Mouse (Mus musculus): ENCODE measurements around the gene Gabbr2. TPM values are rescaled to one million over a fixed set of nuclear protein-coding genes. Genes with fewer than 3 reads are reported as not detected.

Gabbr2 gene
- polyA plus RNA-seq, 1 experiment from 2014 or later = 0.03 TPM

DNA sequence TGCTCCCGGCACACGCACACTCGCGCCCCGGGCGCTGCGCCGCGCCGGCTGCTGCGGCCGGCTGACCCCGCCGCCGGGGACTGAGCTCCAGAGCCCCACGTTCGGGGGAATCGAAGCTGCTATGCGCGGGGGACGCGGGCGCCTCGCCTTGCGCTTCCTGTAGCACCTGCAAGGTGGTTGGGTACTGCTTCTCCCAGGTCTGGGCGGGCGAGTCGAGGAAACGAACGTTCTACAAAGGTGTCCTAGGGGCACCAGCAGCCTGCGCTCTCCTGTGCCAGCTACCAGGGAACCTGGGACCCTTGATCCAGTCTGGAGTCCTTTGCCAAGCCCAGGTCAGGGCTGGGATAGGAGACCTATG, 265 bp upstream of the Gabbr2 start:
- ATAC-seq (replicated peaks; ENCODE audit: extremely low read depth, insufficient read depth, low FRiP score) = no peak

DNA sequence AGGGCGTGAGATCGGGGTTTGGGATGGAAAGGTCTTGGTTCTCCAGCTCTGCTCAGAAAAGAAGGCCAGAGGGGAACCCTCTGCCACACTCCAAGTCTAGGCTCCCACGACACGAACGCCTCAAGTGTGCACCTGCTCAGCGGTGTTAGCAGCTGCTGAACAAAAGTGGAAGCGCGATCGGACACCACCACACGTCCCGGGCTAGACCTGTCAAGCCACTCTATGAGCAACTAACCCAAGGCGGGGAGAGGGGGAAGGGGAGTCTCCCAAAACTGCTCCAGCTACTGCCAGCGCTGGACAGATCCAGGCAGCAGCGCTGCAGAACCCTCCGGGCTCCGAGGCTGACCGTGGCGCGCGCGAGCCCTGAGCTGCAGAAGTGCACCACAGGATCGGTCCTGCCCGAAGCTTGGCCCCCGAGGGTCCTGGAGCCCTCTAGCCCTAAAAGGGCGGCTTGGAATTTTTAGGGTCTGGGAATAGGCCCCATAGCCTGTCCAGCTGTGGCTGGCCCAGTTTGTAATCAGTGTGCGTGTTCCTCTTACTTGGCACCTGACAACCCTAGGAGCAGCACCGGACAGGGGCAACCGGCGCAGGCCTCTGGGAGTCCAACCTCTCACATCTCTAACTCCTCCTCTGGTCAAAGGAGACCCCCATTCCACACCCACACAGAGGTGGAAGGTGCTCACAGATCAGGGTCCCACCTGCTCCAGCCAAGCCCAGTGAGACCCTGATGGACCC, 1.2 kb downstream of the Gabbr2 start:
- no peaks in the 10 kb centered on the region; the same call in none of the 2 replicates for H3K4me1 ChIP-seq (ENCODE audit: control insufficient read depth, insufficient read depth, low read length)
- H3K4me3 ChIP-seq (ENCODE audit: low read length) = no peak overlapping the region
- no peaks in the 10 kb centered on the region for H3K36me3 ChIP-seq (ENCODE audit: control insufficient read depth, insufficient read depth)
- H3K27me3 ChIP-seq (ENCODE audit: control insufficient read depth, insufficient read depth, low read length) = peaks cover 68% of the 10 kb centered on the region
- 5% methylated on average over 29 of the region's 29 CpGs for WGBS
- H3K27ac ChIP-seq (ENCODE audit: low read length) = no peak overlapping the region
- H3K4me2 ChIP-seq (ENCODE audit: low read depth, low read length) = no peak overlapping the region; the same call in 1 of the 2 replicates
- no peaks in the 10 kb centered on the region for H3K9me3 ChIP-seq (replicated peaks; ENCODE audit: control insufficient read depth, low read length)
- no peak for ATAC-seq (replicated peaks; ENCODE audit: extremely low read depth, insufficient read depth, low FRiP score)
- H3K9ac ChIP-seq (ENCODE audit: low read length) = no peak overlapping the region

More for the DNA sequence above, 265 bp upstream of the Gabbr2 start:
- Histone ChIP-seq H3K27me3 (ENCODE audit: control insufficient read depth, insufficient read depth, low read length) (peaks cover 64% of the 10 kb centered on the region), H3K36me3 (ENCODE audit: control insufficient read depth, insufficient read depth) (no peaks in the 10 kb centered on the region), H3K4me2 (ENCODE audit: low read depth, low read length) (peak overlapping the region; percentile 79), H3K27ac (ENCODE audit: low read length) (no peak overlapping the region), H3K9ac (ENCODE audit: low read length) (no peak overlapping the region), H3K4me3 (ENCODE audit: low read length) (peak overlapping the region; percentile 53), H3K4me1 (ENCODE audit: control insufficient read depth, insufficient read depth, low read length) (no peaks in the 10 kb centered on the region; the same call in none of the 2 replicates), H3K9me3 (replicated peaks; ENCODE audit: control insufficient read depth, low read length) (no peaks in the 10 kb centered on the region)
- whole genome bisulfite sequencing = 1% methylated on average over 23 of the region's 31 CpGs

- peaks cover 69% of the 10 kb centered on the region for H3K27me3 ChIP-seq (ENCODE audit: control insufficient read depth, insufficient read depth, low read length)
- WGBS = 4% methylated on average over 17 of the region's 17 CpGs
- no peak overlapping the region for H3K4me3 ChIP-seq (ENCODE audit: low read length)
- H3K27ac ChIP-seq (ENCODE audit: low read length) = no peak overlapping the region
- no peak overlapping the region for H3K9ac ChIP-seq (ENCODE audit: low read length)
- no peaks in the 10 kb centered on the region for H3K36me3 ChIP-seq (ENCODE audit: control insufficient read depth, insufficient read depth)
- no peak for ATAC-seq (replicated peaks; ENCODE audit: extremely low read depth, insufficient read depth, low FRiP score)
- H3K4me1 ChIP-seq (ENCODE audit: control insufficient read depth, insufficient read depth, low read length) = no peaks in the 10 kb centered on the region; the same call in none of the 2 replicates
- no peaks in the 10 kb centered on the region for H3K9me3 ChIP-seq (replicated peaks; ENCODE audit: control insufficient read depth, low read length)
- no peak overlapping the region for H3K4me2 ChIP-seq (ENCODE audit: low read depth, low read length)
These were observed 1.8 kb downstream of the Gabbr2 start for GRCm38 (mm10) chr4:46989842-46990241.

GRCm38 (mm10) chr4:46988824-46989223, 2.8 kb downstream of the Gabbr2 start:
- no peak overlapping the region for H3K4me2 ChIP-seq (ENCODE audit: low read depth, low read length)
- no peak overlapping the region for H3K9ac ChIP-seq (ENCODE audit: low read length)
- H3K27me3 ChIP-seq (ENCODE audit: control insufficient read depth, insufficient read depth, low read length) = peaks cover 65% of the 10 kb centered on the region
- no peaks in the 10 kb centered on the region; the same call in none of the 2 replicates for H3K4me1 ChIP-seq (ENCODE audit: control insufficient read depth, insufficient read depth, low read length)
- no peak overlapping the region for H3K4me3 ChIP-seq (ENCODE audit: low read length)
- no peak for ATAC-seq (replicated peaks; ENCODE audit: extremely low read depth, insufficient read depth, low FRiP score)
- H3K9me3 ChIP-seq (replicated peaks; ENCODE audit: control insufficient read depth, low read length) = no peaks in the 10 kb centered on the region
- WGBS = 69% methylated on average over 4 of the region's 4 CpGs
- no peaks in the 10 kb centered on the region for H3K36me3 ChIP-seq (ENCODE audit: control insufficient read depth, insufficient read depth)
- no peak overlapping the region for H3K27ac ChIP-seq (ENCODE audit: low read length)

DNA sequence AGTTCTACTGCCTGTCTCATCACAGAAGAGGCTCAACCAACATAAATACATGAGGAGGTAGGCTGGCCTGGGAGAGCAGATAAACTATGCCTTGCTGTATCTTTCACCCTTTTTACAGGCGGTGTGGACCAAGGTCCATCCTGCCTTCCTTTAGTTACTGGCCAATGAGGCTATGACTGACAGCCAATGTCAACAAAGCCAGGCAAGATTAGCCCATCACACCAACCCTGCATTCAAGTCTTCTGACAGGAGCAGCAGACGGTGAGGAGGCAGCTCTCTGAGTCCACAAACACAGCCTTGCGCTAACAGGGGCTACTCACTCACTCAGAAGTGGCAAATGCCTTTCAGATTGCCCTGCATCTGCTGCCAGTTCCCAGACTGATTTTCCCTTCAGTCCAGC, 3.4 kb downstream of the Gabbr2 start:
- no peak overlapping the region for H3K27ac ChIP-seq (ENCODE audit: low read length)
- no peak overlapping the region for H3K9ac ChIP-seq (ENCODE audit: low read length)
- no peak for ATAC-seq (replicated peaks; ENCODE audit: extremely low read depth, insufficient read depth, low FRiP score)
- H3K4me1 ChIP-seq (ENCODE audit: control insufficient read depth, insufficient read depth, low read length) = no peaks in the 10 kb centered on the region; the same call in none of the 2 replicates
- H3K36me3 ChIP-seq (ENCODE audit: control insufficient read depth, insufficient read depth) = no peaks in the 10 kb centered on the region
- no peaks in the 10 kb centered on the region for H3K9me3 ChIP-seq (replicated peaks; ENCODE audit: control insufficient read depth, low read length)
- 36% methylated on average over 3 of the region's 3 CpGs for WGBS
- H3K4me3 ChIP-seq (ENCODE audit: low read length) = no peak overlapping the region
- no peak overlapping the region for H3K4me2 ChIP-seq (ENCODE audit: low read depth, low read length)
- H3K27me3 ChIP-seq (ENCODE audit: control insufficient read depth, insufficient read depth, low read length) = peaks cover 60% of the 10 kb centered on the region

GRCm38 (mm10) chr4:46987809-46988208, 3.9 kb downstream of the Gabbr2 start:
- H3K27ac ChIP-seq (ENCODE audit: low read length) = no peak overlapping the region
- no peaks in the 10 kb centered on the region for H3K9me3 ChIP-seq (replicated peaks; ENCODE audit: control insufficient read depth, low read length)
- H3K27me3 ChIP-seq (ENCODE audit: control insufficient read depth, insufficient read depth, low read length) = peaks cover 57% of the 10 kb centered on the region
- no peaks in the 10 kb centered on the region for H3K36me3 ChIP-seq (ENCODE audit: control insufficient read depth, insufficient read depth)
- H3K9ac ChIP-seq (ENCODE audit: low read length) = no peak overlapping the region
- 88% methylated on average over 6 of the region's 6 CpGs for WGBS
- H3K4me1 ChIP-seq (ENCODE audit: control insufficient read depth, insufficient read depth, low read length) = no peaks in the 10 kb centered on the region; the same call in none of the 2 replicates
- no peak overlapping the region for H3K4me3 ChIP-seq (ENCODE audit: low read length)
- no peak overlapping the region for H3K4me2 ChIP-seq (ENCODE audit: low read depth, low read length)
- no peak for ATAC-seq (replicated peaks; ENCODE audit: extremely low read depth, insufficient read depth, low FRiP score)

- ATAC-seq (replicated peaks; ENCODE audit: extremely low read depth, insufficient read depth, low FRiP score) = no peak
- H3K4me2 ChIP-seq (ENCODE audit: low read depth, low read length) = no peak overlapping the region
- H3K36me3 ChIP-seq (ENCODE audit: control insufficient read depth, insufficient read depth) = no peaks in the 10 kb centered on the region
- H3K4me1 ChIP-seq (ENCODE audit: control insufficient read depth, insufficient read depth, low read length) = no peaks in the 10 kb centered on the region; the same call in 1 of the 2 replicates
- H3K9me3 ChIP-seq (replicated peaks; ENCODE audit: control insufficient read depth, low read length) = no peaks in the 10 kb centered on the region
- no peak overlapping the region for H3K9ac ChIP-seq (ENCODE audit: low read length)
- H3K4me3 ChIP-seq (ENCODE audit: low read length) = no peak overlapping the region
- no peak overlapping the region for H3K27ac ChIP-seq (ENCODE audit: low read length)
- H3K27me3 ChIP-seq (ENCODE audit: control insufficient read depth, insufficient read depth, low read length) = peaks cover 39% of the 10 kb centered on the region
These were observed 5.6 kb downstream of the Gabbr2 start for GRCm38 (mm10) chr4:46986054-46986453.

DNA sequence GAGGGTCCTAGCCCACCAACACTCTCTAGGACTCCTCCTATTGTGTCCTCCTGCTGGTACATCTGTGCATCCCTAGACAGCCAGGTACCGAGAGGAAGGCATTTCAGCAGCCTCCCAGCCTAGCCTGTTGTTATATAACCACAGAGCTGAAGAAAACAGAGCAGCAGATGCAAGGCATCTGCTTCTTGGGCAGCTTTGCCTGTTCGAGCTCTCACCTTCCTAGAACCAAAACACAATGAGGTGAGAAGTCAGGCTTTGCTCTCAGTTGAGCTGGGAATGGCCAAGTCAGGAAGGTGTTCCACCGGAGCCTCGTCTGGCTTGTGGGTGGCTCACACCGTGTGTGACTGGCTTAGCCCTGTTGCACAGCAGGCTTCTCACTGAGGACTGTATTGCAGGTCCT, 8.8 kb downstream of the Gabbr2 start:
- no peak overlapping the region for H3K4me3 ChIP-seq (ENCODE audit: low read length)
- H3K27ac ChIP-seq (ENCODE audit: low read length) = no peak overlapping the region
- no peaks in the 10 kb centered on the region for H3K36me3 ChIP-seq (ENCODE audit: control insufficient read depth, insufficient read depth)
- no peaks in the 10 kb centered on the region for H3K9me3 ChIP-seq (replicated peaks; ENCODE audit: control insufficient read depth, low read length)
- WGBS = 55% methylated on average over 5 of the region's 5 CpGs
- no peak for ATAC-seq (replicated peaks; ENCODE audit: extremely low read depth, insufficient read depth, low FRiP score)
- H3K4me1 ChIP-seq (ENCODE audit: control insufficient read depth, insufficient read depth, low read length) = no peaks in the 10 kb centered on the region
- H3K27me3 ChIP-seq (ENCODE audit: control insufficient read depth, insufficient read depth, low read length) = peaks cover 9% of the 10 kb centered on the region
- no peak overlapping the region for H3K4me2 ChIP-seq (ENCODE audit: low read depth, low read length)
- H3K9ac ChIP-seq (ENCODE audit: low read length) = no peak overlapping the region

DNA sequence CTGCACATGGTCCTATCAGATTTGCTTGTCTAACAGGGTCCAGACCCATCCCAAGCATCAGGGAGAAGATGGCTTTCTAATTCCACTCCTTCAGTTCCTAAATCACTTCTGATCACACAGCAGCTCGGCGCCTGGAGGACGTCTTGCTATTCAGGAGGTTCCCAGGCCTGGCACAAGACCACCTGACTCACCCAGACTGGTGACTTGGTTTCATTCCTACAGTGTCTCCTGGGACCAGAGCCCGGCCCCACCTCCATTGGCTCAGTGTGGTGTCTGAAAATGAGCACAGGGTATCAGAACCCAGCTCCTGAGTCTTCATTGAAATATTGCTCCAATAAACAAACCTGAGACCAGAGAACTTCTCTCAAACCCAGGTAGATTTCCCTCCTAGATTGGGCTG, 9.6 kb downstream of the Gabbr2 start:
- Histone ChIP-seq H3K9ac (ENCODE audit: low read length) (no peak overlapping the region), H3K4me1 (ENCODE audit: control insufficient read depth, insufficient read depth, low read length) (no peaks in the 10 kb centered on the region), H3K36me3 (ENCODE audit: control insufficient read depth, insufficient read depth) (no peaks in the 10 kb centered on the region), H3K4me3 (ENCODE audit: low read length) (no peak overlapping the region), H3K27ac (ENCODE audit: low read length) (no peak overlapping the region), H3K9me3 (replicated peaks; ENCODE audit: control insufficient read depth, low read length) (no peaks in the 10 kb centered on the region), H3K27me3 (ENCODE audit: control insufficient read depth, insufficient read depth, low read length) (peaks cover 7% of the 10 kb centered on the region), H3K4me2 (ENCODE audit: low read depth, low read length) (no peak overlapping the region)
- ATAC-seq (replicated peaks; ENCODE audit: extremely low read depth, insufficient read depth, low FRiP score) = no peak
- 71% methylated on average over 4 of the region's 4 CpGs for WGBS

Measured in heart, embryonic 16.5 days (tissue).